In genomic region chr15:28070771-28071419, GRCm38 (mm10) we compare ENCODE assay signal across 7 mouse cellular contexts. TPM values are rescaled to one million over a fixed set of nuclear protein-coding genes. Genes with fewer than 3 reads are reported as not detected.
DNase-seq lines count a peak whose midpoint lies in the region; ATAC-seq and TF ChIP-seq lines count a peak whose summit lies in the region.

No protein-coding gene starts in this region.

- WGBS in limb, embryonic 15.5 days: 6% methylated on average over 12 of the region's 12 CpGs

- no peak overlapping the region for H3K27ac ChIP-seq in testis, adult 2 months (ENCODE audit: control insufficient read depth, insufficient read depth, low read depth, low read length)
- no peak overlapping the region for H3K27ac ChIP-seq in limb, embryonic 15.5 days

- H3K36me3 ChIP-seq in testis, adult 2 months (ENCODE audit: control insufficient read depth, insufficient read depth, low read length): no peaks in the 10 kb centered on the region
- no peaks in the 10 kb centered on the region for H3K36me3 ChIP-seq in limb, embryonic 15.5 days

- ATAC-seq in hematopoietic stem cell, adult 5-6 weeks (replicated peaks in 1 of 2; ENCODE audit: insufficient read depth in 1 of 2, low FRiP score in 2 of 2, low TSS enrichment in 1 of 2, low read depth in 1 of 2, poor library complexity in 2 of 2, severe bottlenecking in 2 of 2): peak; percentile 81 to 86
- no peak for ATAC-seq in limb, embryonic 15.5 days (ENCODE audit: insufficient number of reproducible peaks, low FRiP score, low TSS enrichment, low read depth)

- no peaks in the 10 kb centered on the region for H3K27me3 ChIP-seq in testis, adult 2 months (ENCODE audit: control insufficient read depth, insufficient read depth, low read length)
- no peaks in the 10 kb centered on the region for H3K27me3 ChIP-seq in limb, embryonic 15.5 days

- no peaks in the 10 kb centered on the region; the same call in none of the 2 replicates for H3K4me1 ChIP-seq in testis, adult 2 months (ENCODE audit: control insufficient read depth, insufficient read depth, low read length)
- H3K4me1 ChIP-seq in limb, embryonic 15.5 days: peaks cover 4% of the 10 kb centered on the region; the same call in 1 of the 2 replicates

- no peak for TF ChIP-seq POLR2A in testis, adult 2 months (IDR thresholded peaks at IDR 0.05; ENCODE audit: control insufficient read depth, low read depth, low read length)

- no peak overlapping the region; the same call in 1 of the 2 replicates for H3K4me2 ChIP-seq in limb, embryonic 15.5 days

- H3K4me3 ChIP-seq in testis, adult 2 months (ENCODE audit: control insufficient read depth, low read depth, low read length): peak overlapping the region; percentile 13
- 0 out of 2 replicates have a peak overlapping the region, but pooled peaks have one; percentile 1 for H3K4me3 ChIP-seq in limb, embryonic 15.5 days

- H3K9me3 ChIP-seq in limb, embryonic 15.5 days: no peaks in the 10 kb centered on the region

- no peak for DNase-seq in testis, postnatal 14 days (ENCODE audit: low spot score)
- no peak for DNase-seq in cerebellum, adult 18-20 months
- no peak for DNase-seq in cerebellum, postnatal 4 days (ENCODE audit: low spot score in 2 of 2)
- no peak for DNase-seq in adrenal gland, postnatal 25 days

- no peak for TF ChIP-seq CTCF in testis, adult 2 months (IDR thresholded peaks at IDR 0.05; ENCODE audit: control insufficient read depth, insufficient read depth, insufficient replicate concordance, low read depth, low read length)

- H3K9ac ChIP-seq in limb, embryonic 15.5 days: no peak overlapping the region

RNA-seq across cellular contexts. Expression of gene Trio, which starts 45.2 kb away (rescaled TPM):
- 18.8 and 24.3 TPM in 2 replicates for polyA plus RNA-seq in testis, adult 2 months (2012; rRNA removed)
- 24.6 and 46.0 TPM in 2 replicates for total RNA-seq in hematopoietic stem cell, adult 5-6 weeks (2017)
- polyA plus RNA-seq in limb, embryonic 15.5 days (2015; fragmentation: Nextera tagmentation; extraction: Ambion mirVana): 44.9 and 52.8 TPM in 2 replicates
- 71.1 and 85.2 TPM in 2 replicates for total RNA-seq in adrenal gland, postnatal 25 days (2021)
